Mouse (Mus musculus): ENCODE results near the gene Ccnc.
A peak's percentile ranks its signal among the peaks of the same experiment; 100 is the strongest.

Ccnc gene

GRCm38 (mm10) chr4:21727615-21728165 lies at the start of gene Ccnc:
Ccnc (plus strand) TSS chr4:21727701.
- peak; percentile 96 for DNase-seq

DNA sequence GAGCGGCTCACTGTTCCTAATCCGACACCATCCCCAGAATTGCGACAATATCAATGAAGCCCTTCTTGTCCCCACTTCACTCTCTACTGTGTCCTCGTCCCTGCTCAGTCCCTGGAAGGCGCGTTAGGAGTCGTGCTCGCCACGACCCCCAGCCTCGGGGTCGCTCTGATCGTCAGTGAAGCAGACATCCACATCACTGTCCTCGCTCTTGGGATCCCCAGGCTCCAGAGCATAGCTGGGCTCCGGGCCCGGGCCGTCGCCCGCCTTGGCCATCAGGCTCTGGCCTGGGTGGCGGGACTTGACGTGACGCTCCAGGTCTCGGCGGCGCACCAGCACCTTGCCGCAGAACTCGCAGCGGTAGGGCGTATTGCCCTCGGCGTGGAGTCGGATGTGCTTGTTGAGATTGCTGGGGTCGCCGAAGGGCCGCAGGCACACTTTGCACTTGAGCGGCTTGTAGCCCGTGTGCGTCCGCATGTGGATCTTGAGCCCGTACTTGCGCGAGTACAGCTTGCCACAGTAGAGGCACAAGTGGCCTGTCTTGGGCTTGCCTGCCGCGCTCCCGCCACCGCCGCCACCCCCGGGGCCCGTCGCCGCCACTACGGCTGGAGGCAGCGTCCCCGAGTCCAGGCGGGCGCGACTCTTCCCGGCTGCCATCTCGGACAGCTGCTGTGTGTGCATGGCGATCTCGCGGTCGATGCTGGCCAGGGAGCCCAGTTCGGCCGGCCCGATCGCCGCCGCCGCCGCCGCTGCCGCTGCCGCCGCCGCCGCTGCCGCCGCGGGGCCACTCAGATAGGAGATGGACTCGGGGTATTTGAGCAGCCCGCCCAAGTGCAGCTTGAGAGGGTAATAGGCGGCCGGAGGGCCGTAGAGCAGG lies 49.2 kb upstream of the Ccnc start:
- no peak for DNase-seq

DNA sequence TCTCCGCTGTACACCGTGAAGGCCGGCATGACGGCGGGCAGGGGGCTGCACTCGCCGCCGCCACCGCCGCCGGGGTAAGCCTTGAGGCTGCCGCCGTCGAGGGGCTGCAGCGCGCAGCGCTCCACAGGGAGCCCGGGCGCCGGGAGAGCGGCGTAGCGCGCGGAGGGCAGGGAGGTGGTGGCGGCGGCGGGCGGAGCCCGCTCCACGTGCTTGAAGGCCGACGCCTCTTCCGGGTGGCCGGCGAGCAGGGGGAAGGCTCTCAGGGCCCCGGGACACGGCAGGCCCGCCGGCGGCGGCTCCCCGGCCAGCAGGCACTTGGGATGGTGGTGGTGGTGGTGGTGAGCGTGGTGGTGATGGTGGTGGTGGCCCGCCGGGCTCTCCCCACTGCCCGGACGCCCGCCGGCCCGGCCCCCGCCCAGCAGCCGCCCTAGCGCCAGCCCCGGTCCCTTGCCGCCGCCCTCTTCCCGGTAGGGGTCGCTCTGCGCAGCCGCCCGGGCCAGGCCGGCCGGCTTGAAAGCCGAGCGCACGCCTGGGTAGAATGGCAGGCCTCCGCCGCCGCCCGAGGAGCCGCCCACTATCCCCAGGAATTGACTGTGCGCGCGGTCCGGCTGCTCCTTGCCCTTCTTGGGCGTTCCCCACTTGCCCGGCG lies 48.4 kb upstream of the Ccnc start:
- DNase-seq = peak; percentile 34

DNA sequence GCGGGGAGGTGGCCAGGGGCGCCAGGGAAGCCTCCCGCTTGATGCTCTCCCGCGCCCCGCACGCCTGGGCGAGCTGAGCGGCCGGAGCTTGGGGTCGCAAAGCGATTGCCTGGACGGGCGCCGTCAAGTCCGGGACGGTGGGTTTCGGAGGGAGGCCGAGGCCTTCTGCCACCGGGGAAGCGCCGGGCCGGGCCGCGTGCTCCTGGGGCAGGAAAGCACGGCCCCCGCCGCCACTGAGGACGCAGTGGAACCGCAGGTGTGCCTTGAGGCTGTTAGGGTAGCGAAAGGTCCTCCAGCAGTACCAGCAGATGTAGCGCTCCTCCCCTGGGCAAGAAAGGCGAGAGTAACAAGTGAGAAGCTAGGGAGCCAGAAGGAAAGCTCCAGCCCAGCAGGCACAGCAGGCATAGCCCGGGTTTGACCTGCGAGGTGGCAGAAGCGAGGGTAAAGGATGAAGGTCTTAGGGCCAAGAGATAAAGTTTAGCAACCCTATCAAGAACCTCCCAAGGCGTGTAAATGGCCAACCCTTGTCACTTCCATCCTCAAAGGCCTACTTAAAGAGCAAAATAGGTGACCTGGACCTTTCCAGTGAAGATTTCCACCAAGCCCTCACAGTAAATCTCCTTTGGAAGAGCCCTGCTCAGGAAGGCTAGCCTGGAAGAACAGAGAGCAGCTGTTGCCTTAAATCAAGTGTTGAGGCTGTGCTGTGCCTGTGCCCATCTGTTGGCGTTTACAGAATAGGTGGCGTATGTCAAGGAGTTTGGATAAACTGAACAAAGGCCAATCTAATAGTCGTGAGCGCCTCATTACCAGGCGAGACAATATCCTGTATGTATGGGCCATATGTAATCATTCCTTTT lies 47.6 kb upstream of the Ccnc start:
- no peak for DNase-seq

DNA sequence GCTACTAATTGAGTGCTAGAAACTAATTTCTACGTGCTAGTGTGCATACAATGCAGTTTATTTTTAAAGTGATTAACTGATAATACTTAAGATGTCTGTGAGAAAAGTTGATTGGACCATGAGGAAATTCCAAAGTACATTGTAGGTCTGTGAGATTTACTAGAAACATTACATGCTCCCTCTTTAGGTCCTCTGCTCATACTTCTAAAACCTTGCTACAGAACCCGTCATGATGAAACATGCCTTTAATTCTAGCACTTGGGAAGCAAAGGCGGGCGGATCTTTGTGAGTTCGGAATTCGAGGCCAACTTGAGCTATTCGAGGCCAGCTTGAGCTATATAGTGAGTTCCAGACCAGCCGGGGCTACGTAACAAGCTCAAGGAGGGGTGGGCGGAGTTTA lies 46.5 kb upstream of the Ccnc start:
- no peak for DNase-seq

GRCm38 (mm10) chr4:21682421-21683150 lies 44.9 kb upstream of the Ccnc start:
- no peak for DNase-seq

DNA sequence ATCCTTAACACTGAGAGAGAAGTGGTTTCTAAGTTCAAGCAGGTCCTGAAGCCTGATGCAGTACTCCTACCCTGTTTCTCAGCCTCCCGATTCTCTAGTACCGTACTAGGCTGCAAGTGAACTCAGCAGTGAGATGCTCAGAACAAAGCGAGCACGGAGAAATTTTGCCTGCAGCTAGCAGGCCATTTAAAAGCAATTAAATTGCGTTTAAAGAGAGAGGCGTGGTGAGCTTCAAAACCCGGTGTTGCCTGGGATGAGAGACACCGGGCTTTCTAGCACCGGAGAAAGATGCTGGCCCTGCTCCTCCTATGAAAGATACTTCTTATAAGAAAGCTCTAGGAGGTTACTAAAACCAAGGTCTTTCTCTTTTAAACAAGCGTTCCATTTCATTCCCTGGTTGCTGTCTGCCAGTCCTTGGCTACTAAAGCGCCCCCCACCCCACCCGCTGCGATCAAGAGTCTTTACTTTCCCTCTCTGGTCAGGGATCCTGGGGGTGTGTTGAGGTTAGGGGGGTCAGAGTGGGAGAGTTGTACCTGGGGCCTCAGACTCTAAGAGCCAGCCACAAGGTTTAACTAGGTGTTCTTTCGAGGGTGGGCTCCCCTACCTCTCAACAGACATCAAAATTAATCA lies 43.0 kb upstream of the Ccnc start:
- DNase-seq = no peak

GRCm38 (mm10) chr4:21685595-21686091 lies 41.9 kb upstream of the Ccnc start, which contains the start of gene Prdm13:
Prdm13 (minus strand) TSS chr4:21685963.
- DNase-seq = no peak

DNA sequence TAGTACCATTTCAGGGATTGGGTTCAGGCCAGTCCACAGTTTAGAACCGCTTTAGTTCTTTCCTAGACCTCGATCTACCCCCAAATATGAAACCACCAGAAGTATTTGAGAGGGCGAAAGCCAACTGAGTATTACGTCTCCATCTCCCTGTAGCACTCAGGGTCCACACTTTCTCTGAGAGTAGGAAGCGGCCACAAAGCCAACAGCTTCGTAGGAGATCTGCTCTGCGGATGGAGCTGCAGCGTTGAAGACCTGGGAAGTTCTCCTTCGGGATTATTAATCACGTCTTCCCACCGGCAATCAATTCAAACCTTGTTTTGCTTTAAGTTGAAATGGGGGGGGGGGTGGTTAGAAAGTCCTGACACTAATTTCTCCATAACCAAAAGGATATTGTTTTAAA lies 41.1 kb upstream of the Ccnc start:
- DNase-seq = no peak

DNA sequence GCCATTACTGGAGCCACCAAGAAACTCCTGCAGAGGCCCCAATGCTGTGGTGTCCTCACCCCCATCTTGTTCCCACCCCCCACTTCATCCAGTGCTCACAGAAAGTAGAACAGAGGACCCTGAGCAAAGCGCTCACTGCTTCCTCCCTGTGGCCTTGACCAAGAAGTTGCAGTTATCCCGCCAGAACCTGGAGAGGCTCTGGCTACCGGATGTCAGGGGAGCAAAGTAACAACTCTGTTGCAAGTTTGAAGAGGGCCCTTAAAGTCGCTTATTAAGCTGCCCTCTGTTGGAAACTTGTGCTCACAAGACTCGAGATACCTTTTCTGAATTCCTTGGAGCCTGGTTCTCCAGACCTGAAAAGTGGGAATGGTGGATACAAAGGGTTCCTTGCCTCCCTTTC lies 40.6 kb upstream of the Ccnc start:
- DNase-seq = no peak

DNA sequence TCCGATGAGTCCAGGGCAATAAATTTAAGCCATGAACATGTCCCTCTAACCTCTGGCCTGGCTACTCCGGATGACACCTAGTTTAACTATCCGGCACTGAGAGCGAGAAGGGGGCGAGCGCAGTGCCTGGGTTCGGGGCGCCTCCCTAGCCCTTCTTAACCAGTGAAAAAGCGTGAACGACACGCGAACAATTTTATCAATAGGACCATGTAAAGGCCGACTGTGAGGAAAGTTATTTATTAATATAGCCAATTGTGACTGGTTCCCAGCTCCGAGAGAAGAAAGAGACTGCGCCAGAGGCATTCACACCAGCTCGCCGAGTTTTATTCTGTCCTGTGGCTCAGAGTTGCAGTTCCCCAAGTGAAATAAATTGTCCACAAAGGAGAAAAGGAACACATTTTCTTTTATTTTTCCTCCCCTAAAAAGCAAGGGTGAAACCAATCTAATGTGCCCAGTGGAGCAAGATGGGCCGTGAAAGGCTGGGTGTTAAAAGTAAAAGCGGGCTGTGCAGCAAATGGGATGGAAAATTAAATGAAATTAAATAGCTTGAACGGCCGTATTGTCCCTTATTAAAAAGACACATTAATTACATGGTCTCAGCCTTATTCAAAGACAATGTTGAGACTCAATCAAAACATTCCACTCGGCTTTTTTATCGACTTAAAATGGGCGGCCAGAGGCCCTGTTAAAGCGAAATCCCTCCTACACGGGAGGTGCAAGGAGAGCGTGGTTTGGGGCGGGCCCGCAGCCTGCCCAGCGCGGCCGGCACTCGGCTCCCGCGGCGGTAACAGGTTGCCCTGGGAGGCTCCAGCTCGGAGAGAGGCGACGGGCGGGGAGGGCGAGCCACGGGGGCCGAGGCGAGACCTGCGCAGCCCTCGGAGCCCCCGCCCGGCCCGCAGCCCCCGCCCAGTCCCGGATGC lies 39.5 kb upstream of the Ccnc start:
- DNase-seq = no peak

DNA sequence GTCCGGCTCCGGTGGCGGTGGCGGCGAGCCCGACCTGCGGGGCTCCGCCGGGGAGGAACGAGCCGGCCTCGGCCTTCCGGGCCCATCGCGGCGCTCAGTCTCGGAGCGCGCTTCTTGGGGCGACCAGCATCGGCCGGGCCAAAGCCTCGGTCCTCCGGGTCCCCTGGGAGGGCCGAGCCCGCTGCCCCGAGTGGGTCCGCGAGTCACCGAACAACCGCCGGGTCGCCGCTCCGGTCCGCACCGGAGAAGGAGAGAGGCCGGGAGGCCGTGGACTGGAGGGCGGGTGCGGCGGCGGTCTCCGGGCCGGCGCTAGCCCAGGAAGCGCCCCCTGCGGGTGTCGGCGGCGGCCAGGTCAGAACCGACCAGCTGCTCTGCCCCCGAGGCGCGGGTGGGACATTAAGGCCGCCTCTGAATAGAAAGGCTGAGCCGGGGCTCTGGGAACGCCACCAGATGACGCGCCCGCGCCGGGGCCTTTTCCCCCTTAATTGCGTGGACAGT lies 38.7 kb upstream of the Ccnc start:
- peak; percentile 18 for DNase-seq

DNA sequence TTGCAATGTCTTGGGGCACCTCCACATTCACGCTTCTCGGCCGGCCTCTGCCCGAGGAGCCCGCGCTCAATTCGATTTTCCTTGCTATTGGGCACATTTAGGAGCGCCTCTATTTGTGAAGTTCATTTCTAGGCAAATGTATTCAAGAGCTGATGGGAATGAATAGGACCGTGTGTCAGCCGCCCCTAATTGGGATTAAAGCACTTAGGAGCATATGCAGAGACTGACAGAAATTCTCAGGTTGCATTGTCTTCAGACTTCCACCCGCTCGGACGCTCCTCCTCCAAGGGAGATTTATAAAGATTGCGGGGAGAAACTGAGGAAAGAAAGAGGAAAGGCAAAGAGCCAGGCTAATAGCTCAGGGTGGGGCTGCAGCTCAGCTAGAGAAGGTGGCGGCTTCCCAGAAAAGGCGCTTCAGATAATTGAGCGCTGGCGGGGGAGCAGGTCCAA lies 38.0 kb upstream of the Ccnc start:
- DNase-seq = no peak

DNA sequence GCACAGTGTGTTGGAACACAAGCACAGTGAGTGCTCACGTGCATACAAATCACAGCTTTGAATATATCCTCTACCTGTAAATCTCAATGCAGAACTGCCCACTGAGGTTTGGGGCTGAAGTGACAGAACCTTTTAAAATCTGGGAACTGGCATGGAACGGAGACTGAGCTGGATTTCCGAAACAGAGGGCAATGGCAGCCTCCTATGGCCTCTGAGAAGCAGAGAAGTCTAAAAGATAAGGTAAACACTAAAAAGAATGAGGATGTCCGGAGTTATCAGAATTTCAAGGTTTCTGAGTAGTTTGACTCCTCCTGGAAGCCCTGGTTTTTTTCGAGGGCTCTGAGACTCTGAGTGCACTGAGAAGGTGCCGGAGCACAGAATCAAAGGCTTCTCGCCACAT lies 37.3 kb upstream of the Ccnc start:
- no peak for DNase-seq

GRCm38 (mm10) chr4:21695638-21696254 lies 31.8 kb upstream of the Ccnc start:
- DNase-seq = peak; percentile 60

DNA sequence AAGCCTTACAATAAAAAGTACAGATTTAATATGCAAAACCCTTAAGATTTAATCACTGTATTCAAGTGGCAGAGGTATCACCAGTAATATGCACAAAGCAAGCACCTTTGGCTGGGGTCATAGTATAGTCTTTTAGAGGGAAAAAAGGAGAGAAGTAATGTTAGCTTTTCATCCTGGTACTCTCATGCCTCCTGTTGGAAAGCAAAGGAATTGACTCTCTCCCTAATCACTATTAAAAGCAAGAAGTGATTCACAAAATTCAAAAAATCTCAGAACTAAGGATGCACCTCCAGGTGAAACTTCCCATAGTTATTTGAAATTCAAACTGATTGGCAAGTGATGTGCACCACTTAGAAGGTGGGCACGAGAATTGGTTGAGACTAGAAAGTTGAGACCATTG lies 22.5 kb upstream of the Ccnc start:
- no peak for DNase-seq

- peak; percentile 77 for DNase-seq
Measured at GRCm38 (mm10) chr4:21712147-21712546, 15.4 kb upstream of the Ccnc start.

GRCm38 (mm10) chr4:21722752-21723334 lies 4.7 kb upstream of the Ccnc start:
- no peak for DNase-seq

DNA sequence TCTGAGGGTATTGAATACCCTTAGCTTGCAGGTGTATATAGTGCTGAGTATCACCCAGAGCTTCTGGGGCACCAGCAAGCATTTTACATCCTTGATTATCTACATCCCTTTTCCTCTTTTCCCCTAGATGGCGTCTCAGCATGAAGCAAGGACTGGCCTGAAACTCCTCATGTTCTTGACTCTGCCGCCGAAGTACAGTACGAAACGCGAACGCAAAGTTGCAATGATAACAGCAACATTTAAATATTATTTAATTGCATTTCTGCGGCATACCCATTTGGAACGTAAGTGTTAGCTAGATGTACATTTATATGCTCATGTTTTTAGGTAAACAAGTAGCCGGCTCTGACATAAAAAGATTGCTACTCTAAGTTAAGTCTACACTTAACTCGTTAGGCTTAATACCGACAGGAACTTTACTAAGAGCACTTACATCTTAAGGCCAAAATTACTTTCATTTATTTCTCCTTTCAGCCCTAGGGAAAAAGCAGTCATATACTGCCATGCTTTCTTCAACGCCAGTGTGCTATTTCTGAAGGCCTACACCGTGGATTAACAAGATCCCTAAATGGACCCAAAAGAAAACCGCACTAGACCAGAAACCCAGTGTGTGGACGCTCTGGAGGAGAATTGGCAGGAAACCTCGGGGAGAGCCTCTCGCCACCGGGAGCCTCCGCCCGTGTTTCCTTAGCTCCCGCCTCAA lies 438 bp upstream of the Ccnc start:
- peak; percentile 54 for DNase-seq

Measured in liver (tissue).